Mouse (Mus musculus): Measurements from ENCODE around the gene Sh3pxd2a.

GRCm38 (mm10) chr19:47485997-47486566, 21.9 kb upstream of the Sh3pxd2a start:
- TF ChIP-seq EP300 (IDR thresholded peaks at IDR 0.05; ENCODE audit: low read depth) (no peak), CTCF (IDR thresholded peaks at IDR 0.05; ENCODE audit: low read depth) (no peak)

All from liver, postnatal 0 days (tissue).